Mouse (Mus musculus): ENCODE results near the gene Pdzd3. TPM values are rescaled to one million over a fixed set of nuclear protein-coding genes. Genes with fewer than 3 reads are reported as not detected.

The Pdzd3 gene
- polyA plus RNA-seq, 1 experiment from 2014 or later: 0.09 TPM

DNA sequence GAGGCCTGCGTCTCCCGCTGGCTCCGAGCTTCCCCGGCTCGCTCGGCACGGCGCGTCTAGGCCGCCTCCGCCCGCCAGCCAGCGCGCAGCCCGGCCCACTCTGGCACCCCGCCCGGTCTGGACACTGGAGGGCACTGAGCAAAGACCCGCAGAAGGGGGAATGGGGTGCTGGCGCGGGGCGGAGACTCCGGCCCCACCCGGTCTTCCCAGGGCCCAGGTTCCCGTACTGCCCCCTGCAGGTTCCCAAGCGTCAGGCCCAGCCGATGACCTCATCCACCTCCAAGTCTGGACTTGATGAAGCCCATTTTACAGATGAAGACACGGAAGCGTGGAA is 16.7 kb upstream of the Pdzd3 start:
- H3K27me3 ChIP-seq: no peaks in the 10 kb centered on the region
- H3K9me3 ChIP-seq: no peaks in the 10 kb centered on the region
- WGBS: 5% methylated on average over 26 of the region's 28 CpGs
- peak overlapping the region; percentile 57 for H3K4me3 ChIP-seq
- H3K4me1 ChIP-seq: peaks cover 16% of the 10 kb centered on the region
- H3K9ac ChIP-seq: peak overlapping the region; percentile 90
- H3K4me2 ChIP-seq (replicated peaks): peak overlapping the region; percentile 82
- peaks cover 6% of the 10 kb centered on the region for H3K36me3 ChIP-seq
- H3K27ac ChIP-seq: peak overlapping the region; percentile 75; the same call in 1 of the 2 replicates
- ATAC-seq (ENCODE audit: low FRiP score, low read depth): peak; percentile 84; the same call in 1 of the 2 replicates

DNA sequence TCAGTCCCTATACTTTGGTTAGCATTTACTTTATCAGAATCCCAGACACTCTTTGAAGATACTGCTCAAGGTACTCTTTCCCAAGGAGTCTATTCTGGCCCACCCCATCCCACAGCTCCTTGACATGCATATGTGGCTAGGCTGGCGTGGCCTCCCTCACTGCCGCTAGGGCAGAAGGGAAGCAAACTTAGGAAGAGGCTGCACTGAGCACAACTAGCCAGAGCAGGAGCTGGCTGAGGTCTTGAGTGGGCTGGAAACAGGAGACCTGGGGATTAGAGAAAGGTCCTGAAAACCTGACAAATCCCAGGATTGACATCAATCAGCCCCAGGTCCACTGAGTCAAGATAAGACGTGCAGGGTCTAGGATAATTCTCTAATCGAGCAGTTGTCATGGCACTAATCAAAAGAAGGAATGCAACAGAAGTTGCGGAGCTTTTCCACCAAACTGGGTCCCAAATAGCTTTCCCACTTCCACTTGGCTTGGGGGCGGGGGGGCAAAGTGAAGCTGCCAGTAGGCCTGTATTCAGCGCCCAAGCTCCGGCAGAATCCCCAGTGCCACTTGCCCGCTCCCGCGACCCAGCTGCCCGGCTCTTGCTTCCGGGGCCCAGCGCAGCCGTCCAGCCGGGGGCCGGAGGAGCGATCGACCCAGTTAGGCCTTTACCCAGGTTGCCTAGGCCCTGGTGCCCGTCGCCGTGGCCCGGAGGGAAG is 16.2 kb upstream of the Pdzd3 start:
- H3K36me3 ChIP-seq: peaks cover 10% of the 10 kb centered on the region
- WGBS: 12% methylated on average over 23 of the region's 23 CpGs
- no peaks in the 10 kb centered on the region for H3K27me3 ChIP-seq
- ATAC-seq (ENCODE audit: low FRiP score, low read depth): no peak
- no peaks in the 10 kb centered on the region for H3K9me3 ChIP-seq
- H3K27ac ChIP-seq: peak overlapping the region; percentile 75; the same call in 1 of the 2 replicates
- H3K4me2 ChIP-seq (replicated peaks): peak overlapping the region; percentile 82
- H3K9ac ChIP-seq: peak overlapping the region; percentile 90
- peaks cover 16% of the 10 kb centered on the region for H3K4me1 ChIP-seq
- peak overlapping the region; percentile 57 for H3K4me3 ChIP-seq

DNA sequence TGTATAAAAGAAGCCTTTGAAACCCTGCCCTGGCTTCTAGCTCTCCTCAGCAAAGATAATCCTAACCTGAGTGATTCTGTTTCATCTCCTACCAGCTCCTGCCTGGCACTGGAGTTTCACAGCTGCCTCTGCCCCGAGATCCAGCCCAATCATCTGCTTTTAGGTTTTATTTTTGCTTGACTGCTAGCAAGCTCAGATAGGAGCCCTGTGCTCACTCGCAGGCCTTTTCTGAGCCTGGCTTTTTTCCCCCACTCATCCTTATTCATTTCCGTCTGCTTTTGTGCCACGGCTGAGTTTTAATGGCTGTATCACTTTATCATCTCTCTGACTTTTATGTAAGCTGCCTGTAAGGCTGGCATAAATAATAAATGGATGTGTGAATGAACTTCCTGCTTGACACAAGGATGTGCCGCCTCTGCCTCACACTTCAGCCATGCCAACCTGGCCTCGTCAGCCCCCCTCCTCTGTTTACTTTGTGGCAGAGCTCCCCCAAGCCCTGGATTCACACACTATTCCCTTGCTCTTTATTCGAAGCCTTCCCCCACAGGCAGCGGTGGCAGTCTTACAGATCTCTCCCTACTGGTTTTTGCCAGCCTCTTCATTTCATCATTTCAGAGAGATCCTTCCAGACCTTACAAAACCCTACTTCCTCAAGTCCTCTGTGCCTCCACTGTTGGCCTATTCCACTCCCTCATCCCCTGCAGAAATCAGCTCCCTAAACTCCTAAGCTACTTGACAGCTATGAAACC is 15.4 kb upstream of the Pdzd3 start:
- Histone ChIP-seq H3K27me3 (no peaks in the 10 kb centered on the region), H3K9ac (peak overlapping the region; percentile 90), H3K4me3 (peak overlapping the region; percentile 57; the same call in 1 of the 2 replicates), H3K4me1 (peaks cover 16% of the 10 kb centered on the region), H3K27ac (0 out of 2 replicates have a peak overlapping the region, but pooled peaks have one; percentile 75), H3K36me3 (peaks cover 14% of the 10 kb centered on the region), H3K4me2 (replicated peaks) (peak overlapping the region; percentile 82), H3K9me3 (no peaks in the 10 kb centered on the region)
- no peak for ATAC-seq (ENCODE audit: low FRiP score, low read depth)
- WGBS: 63% methylated on average over 8 of the region's 8 CpGs

- 84% methylated on average over 14 of the region's 14 CpGs for WGBS
- H3K27me3 ChIP-seq: no peaks in the 10 kb centered on the region
- no peak for ATAC-seq (ENCODE audit: low FRiP score, low read depth)
Observed at GRCm38 (mm10) chr9:44261388-44261787, 10.1 kb upstream of the Pdzd3 start.

DNA sequence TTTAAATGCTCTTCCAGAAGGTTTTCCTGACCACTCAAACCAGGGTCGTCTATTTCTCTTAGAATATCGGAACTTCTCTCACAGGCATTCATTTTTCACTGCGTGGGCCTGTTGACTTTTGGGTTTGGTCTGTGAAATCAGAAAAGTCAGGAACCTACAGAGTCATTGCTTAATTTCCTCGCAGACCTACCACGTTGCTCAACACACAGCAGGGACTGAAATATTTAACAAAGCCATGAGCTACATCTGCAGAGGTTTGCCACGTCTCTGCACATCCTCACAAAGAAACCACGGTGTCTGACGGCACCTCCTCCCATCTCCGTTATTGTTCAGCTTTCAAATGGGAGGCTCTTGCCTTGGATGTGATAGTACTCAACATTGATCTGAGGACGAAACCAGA is 7.7 kb upstream of the Pdzd3 start:
- H3K9me3 ChIP-seq: no peaks in the 10 kb centered on the region
- no peak overlapping the region for H3K9ac ChIP-seq
- H3K4me3 ChIP-seq: no peak overlapping the region
- peaks cover 18% of the 10 kb centered on the region for H3K36me3 ChIP-seq
- no peak for ATAC-seq (ENCODE audit: low FRiP score, low read depth)
- 82% methylated on average over 10 of the region's 10 CpGs for WGBS
- H3K27me3 ChIP-seq: no peaks in the 10 kb centered on the region
- no peak overlapping the region for H3K4me2 ChIP-seq (replicated peaks)
- no peak overlapping the region for H3K27ac ChIP-seq
- peaks cover 19% of the 10 kb centered on the region for H3K4me1 ChIP-seq

More at GRCm38 (mm10) chr9:44261388-44261787, 10.1 kb upstream of the Pdzd3 start:
- no peaks in the 10 kb centered on the region; the same call in 1 of the 2 replicates for H3K4me1 ChIP-seq
- peaks cover 18% of the 10 kb centered on the region for H3K36me3 ChIP-seq
- no peak overlapping the region for H3K27ac ChIP-seq
- H3K4me3 ChIP-seq: no peak overlapping the region
- H3K4me2 ChIP-seq (replicated peaks): no peak overlapping the region
- H3K9me3 ChIP-seq: no peaks in the 10 kb centered on the region
- peak overlapping the region; percentile 36; the same call in 1 of the 2 replicates for H3K9ac ChIP-seq

GRCm38 (mm10) chr9:44256213-44256612 is 4.9 kb upstream of the Pdzd3 start:
- H3K4me2 ChIP-seq (replicated peaks): no peak overlapping the region
- H3K27ac ChIP-seq: no peak overlapping the region
- H3K36me3 ChIP-seq: peaks cover 4% of the 10 kb centered on the region; the same call in 1 of the 2 replicates
- H3K4me3 ChIP-seq: no peak overlapping the region
- 80% methylated on average over 8 of the region's 8 CpGs for WGBS
- H3K9ac ChIP-seq: no peak overlapping the region
- H3K27me3 ChIP-seq: no peaks in the 10 kb centered on the region
- no peaks in the 10 kb centered on the region for H3K9me3 ChIP-seq
- peaks cover 29% of the 10 kb centered on the region for H3K4me1 ChIP-seq
- ATAC-seq (ENCODE audit: low FRiP score, low read depth): no peak

GRCm38 (mm10) chr9:44255136-44255521 is 3.9 kb upstream of the Pdzd3 start:
- Histone ChIP-seq H3K4me3 (no peak overlapping the region), H3K4me1 (peaks cover 29% of the 10 kb centered on the region), H3K4me2 (replicated peaks) (no peak overlapping the region), H3K9ac (0 out of 2 replicates have a peak overlapping the region, but pooled peaks have one; percentile 25), H3K27me3 (no peaks in the 10 kb centered on the region), H3K27ac (peak overlapping the region; percentile 58), H3K36me3 (peaks cover 4% of the 10 kb centered on the region; the same call in 1 of the 2 replicates), H3K9me3 (no peaks in the 10 kb centered on the region)
- no peak for ATAC-seq (ENCODE audit: low FRiP score, low read depth)
- 38% methylated on average over 6 of the region's 6 CpGs for WGBS

GRCm38 (mm10) chr9:44254508-44255135 is 3.4 kb upstream of the Pdzd3 start:
- no peak overlapping the region for H3K4me2 ChIP-seq (replicated peaks)
- H3K9me3 ChIP-seq: no peaks in the 10 kb centered on the region
- peak overlapping the region; percentile 58; the same call in 1 of the 2 replicates for H3K27ac ChIP-seq
- H3K9ac ChIP-seq: no peak overlapping the region
- H3K4me3 ChIP-seq: no peak overlapping the region
- H3K4me1 ChIP-seq: peaks cover 29% of the 10 kb centered on the region
- no peaks in the 10 kb centered on the region for H3K27me3 ChIP-seq
- WGBS: 10% methylated on average over 5 of the region's 5 CpGs
- ATAC-seq (ENCODE audit: low FRiP score, low read depth): peak; percentile 62; the same call in 1 of the 2 replicates
- H3K36me3 ChIP-seq: peaks cover 4% of the 10 kb centered on the region; the same call in 1 of the 2 replicates

DNA sequence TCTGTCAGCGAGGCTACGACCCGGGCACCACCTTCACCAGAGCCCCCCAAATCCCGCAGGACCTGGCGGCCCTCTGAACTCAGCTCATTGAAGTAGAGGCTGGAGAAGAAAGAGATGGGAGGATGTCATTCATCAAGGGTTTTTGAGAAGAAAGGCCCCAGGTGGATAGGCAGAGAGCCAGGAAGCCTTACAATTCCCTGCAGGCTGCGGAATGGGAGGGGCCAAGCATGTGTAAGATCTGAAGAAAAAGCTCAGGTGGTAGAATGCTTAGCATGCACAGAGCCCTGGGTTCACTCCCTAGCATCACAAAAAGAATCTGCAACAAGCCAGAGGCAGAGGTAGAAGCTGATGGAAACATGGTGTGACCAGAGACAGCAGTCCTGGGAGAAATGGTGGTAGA is 2.2 kb upstream of the Pdzd3 start:
- H3K9me3 ChIP-seq: no peaks in the 10 kb centered on the region
- H3K27me3 ChIP-seq: no peaks in the 10 kb centered on the region
- H3K36me3 ChIP-seq: peaks cover 4% of the 10 kb centered on the region; the same call in 1 of the 2 replicates
- H3K9ac ChIP-seq: no peak overlapping the region
- H3K27ac ChIP-seq: 0 out of 2 replicates have a peak overlapping the region, but pooled peaks have one; percentile 7
- no peak for ATAC-seq (ENCODE audit: low FRiP score, low read depth)
- WGBS: 73% methylated on average over 6 of the region's 6 CpGs
- no peak overlapping the region for H3K4me2 ChIP-seq (replicated peaks)
- peaks cover 32% of the 10 kb centered on the region for H3K4me1 ChIP-seq
- no peak overlapping the region for H3K4me3 ChIP-seq

DNA sequence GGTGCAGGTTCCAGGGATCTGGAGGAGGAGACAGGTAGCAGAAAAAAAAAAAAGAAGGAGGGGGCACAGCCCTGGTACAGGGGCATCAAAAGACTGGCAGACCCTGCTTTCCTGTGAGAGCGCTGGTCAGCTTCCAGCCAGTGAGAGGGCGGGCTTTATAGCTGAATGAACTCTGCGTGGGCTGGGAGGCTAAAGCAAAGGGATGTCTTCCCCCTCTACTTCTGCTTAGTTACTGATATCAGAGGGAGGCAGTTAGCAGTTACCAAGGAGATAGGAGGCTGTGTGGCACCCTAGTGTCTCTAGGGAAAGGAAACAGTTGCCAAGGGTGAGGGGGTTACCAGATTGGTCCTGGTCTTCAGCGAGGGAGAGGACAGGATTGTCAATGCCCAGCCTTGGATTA is 826 bp downstream of the Pdzd3 start:
- Histone ChIP-seq H3K9me3 (no peaks in the 10 kb centered on the region), H3K4me2 (replicated peaks) (no peak overlapping the region), H3K36me3 (no peaks in the 10 kb centered on the region; the same call in 1 of the 2 replicates), H3K9ac (no peak overlapping the region), H3K27me3 (no peaks in the 10 kb centered on the region), H3K4me3 (no peak overlapping the region), H3K27ac (no peak overlapping the region), H3K4me1 (peaks cover 27% of the 10 kb centered on the region)
- 76% methylated on average over 4 of the region's 4 CpGs for WGBS
- no peak for ATAC-seq (ENCODE audit: low FRiP score, low read depth)

DNA sequence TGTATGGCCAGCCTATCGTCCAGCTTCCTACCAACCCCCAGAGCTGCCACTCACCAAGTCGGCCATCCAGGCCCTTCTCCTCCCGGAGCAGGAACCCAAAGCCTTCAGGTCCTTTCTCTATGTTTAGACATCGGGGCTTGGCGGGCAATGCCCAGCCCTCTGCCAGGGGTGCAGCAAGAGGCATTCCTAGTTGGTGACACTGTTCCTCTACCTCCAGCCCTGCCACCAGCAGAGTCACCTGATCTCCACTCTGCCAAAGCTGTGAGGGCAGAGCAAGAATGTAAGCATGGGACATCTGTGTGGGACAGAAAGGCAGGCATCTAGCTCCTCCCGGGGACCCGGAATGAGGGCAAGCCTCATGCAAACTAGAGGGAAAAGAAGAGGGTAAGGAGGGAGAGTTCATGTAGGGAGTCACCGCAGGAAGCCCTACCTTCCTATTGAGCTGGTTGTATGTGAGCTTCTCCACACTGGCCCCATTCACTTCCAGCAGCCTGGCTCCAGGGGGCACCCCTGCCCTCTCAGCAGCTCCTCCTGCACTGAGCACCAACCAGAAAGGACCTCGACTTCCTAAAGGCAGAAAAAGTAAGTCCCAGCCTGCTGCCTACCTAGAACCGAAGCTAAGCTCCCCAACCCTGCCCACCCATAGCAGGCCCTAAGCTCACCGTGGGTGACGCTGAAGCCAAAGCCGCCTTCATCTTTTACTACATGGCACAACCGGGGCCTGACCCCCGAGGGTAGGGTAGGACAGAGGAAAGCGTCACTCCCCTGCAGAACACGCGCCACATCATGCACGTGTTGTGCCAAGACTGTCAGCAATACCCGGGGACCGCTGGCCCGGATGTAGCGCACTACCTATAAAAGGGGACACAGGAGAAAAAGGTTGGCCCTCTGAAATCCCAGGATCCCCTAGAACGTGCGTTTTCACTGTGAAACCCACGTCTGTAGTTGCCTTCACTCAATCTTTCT is 1.8 kb downstream of the Pdzd3 start:
- Histone ChIP-seq H3K36me3 (no peaks in the 10 kb centered on the region; the same call in 1 of the 2 replicates), H3K9me3 (no peaks in the 10 kb centered on the region), H3K9ac (no peak overlapping the region; the same call in 1 of the 2 replicates), H3K4me2 (replicated peaks) (no peak overlapping the region; the same call in 1 of the 2 replicates), H3K27me3 (no peaks in the 10 kb centered on the region), H3K4me1 (peaks cover 18% of the 10 kb centered on the region), H3K27ac (no peak overlapping the region), H3K4me3 (no peak overlapping the region)
- 48% methylated on average over 26 of the region's 26 CpGs for WGBS
- peak; percentile 78; the same call in 1 of the 2 replicates for ATAC-seq (ENCODE audit: low FRiP score, low read depth)

Data from limb, embryonic 13.5 days (tissue).